Mouse (Mus musculus) kidney, postnatal 36 days (tissue): ENCODE measurements at regions not wholly inside any gene's neighbourhood (a gene's known extent, or its start where the extent isn't known, plus 50 kb on each side); places are given as distances from the start of the nearest gene placed in this dataset.

Experiments used
- DNase-seq, 2 experiments: peaks; one replicate each; pipeline ENCODE4 v3.0.0; 2021 to 2022; ENCODE audit warnings: mixed read lengths in 2 of 2

DNA sequence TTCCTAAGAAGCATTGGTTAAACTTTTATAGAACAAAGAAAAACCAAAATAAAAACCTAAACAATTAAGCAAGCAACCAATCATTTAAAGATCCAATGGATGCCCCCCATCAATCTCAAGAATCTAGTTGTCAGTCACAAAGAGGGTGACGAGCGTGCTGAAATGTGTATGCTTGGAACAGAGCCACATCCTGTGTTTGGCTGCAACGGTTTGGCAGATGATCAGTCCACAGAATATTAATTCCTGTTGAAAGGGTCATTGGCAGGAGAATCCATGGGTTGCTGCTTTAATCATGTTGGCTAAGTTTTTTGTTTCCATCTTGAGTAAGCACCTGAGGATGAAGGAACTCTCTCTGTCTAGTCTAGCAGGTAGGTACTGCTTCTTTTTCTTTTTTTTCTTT, 117.5 kb upstream of the Jag1 start:
- no peak for DNase-seq

DNA sequence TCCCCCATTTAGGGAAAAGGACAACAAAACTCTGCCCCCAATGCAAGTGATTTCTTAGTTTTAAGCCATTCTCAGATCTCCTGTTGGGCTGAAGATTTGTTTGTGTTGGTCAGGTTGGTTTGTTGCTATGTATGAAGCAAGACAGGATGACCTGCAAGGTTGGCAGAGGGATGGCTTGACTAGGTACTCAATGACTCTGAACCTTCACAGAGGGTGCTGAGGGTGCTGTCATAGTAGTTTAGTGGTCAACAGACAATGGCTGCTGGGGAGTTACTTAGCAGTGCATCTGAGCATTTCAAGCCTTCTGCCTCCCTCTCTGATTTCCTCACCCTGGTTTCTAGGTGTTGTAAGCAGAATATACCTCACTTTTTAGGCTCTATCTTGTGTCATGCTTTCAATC, 114.7 kb upstream of the Jag1 start:
- no peak for DNase-seq

- DNase-seq = no peak
Observed at GRCm38 (mm10) chr2:137229422-137230069, 113.1 kb upstream of the Jag1 start.

DNA sequence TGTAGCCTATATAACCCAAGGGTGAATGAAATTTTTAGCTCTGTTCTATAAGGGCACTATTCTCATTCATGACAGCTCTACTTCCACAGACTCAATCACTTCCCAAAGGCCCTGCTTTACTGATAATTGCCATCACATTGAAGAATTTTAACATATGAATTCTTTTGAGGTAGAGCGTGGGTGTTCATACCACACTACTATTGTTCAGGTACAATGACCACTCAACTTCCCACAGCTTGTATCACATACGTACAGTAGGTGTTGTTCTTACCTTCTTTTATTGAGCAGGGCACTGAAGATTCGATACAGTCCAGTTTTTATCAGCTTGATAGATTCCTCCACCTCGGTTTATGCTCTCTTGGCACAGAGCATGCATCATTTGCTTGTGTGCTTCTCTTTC, 111.1 kb upstream of the Jag1 start:
- DNase-seq = no peak

GRCm38 (mm10) chr2:137224702-137225552, 108.5 kb upstream of the Jag1 start:
- peak; percentile 6 to 20 for DNase-seq

DNA sequence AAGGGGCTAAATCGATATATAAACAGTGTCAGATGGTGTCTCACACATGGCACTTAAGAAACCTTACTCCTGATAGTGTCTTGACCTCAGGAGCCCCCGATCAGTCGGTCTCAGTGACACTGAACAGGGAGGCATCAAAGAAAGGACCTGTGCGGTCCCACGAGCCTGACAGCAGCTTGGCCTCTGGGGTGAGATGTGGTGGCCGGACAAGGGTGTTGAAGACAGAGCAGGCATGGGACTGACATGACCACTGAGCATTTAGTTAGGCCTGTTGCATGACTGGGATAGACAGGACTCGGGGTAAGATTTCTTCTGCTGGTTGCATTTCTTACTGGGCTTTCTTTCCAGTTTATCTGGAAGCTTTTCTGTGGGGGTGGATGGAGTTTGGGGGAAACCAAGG, 99.3 kb upstream of the Jag1 start:
- no peak for DNase-seq

GRCm38 (mm10) chr2:137207846-137208245, 91.4 kb upstream of the Jag1 start:
- no peak for DNase-seq

GRCm38 (mm10) chr2:137204274-137204850, 87.9 kb upstream of the Jag1 start:
- DNase-seq = peak in 1 of 2 experiments; percentile 4

GRCm38 (mm10) chr2:137200101-137200500, 83.7 kb upstream of the Jag1 start:
- no peak for DNase-seq

DNA sequence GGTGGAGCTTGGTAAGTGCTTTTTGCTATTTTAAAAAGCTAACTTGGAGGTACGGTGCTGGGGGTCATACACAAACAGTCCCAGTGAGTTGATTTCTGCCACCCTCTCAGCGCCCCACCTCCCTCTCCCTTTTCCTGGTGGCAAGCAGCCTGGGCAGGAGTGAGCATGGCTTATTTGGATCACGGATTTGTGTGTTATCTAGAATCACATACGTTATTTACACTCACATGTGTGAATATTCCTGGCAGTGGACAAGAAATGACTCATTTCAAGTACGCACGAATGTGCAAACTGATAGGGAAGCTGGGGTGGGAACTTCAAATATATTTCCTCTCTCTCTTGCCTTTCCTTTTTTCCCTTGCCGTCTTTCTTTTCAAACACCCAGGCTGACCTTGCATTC, 75.7 kb upstream of the Jag1 start:
- no peak for DNase-seq

DNA sequence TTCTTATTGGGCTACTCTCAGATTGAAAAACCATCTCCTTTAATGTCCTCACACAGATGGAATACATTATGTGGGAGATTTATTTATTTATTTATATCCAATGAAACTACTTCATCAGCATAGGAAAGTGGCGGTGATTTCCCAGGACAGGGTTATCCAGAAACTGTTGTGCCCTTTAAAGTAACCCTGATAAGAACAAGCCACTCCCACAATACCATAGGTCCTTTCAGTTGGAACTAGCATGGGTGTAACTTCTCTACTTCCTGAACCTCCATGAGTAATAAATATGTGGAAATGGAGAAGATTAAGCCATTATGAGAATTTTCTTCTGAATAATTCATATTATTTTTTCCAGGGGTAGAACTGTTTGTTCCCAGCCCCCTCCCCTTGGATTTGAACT, 52.7 kb upstream of the Jag1 start:
- DNase-seq = no peak

GRCm38 (mm10) chr2:137168626-137169025, 52.2 kb upstream of the Jag1 start:
- no peak for DNase-seq
